Mouse (Mus musculus): Measurements from ENCODE around the gene Cstf2t.

DNA sequence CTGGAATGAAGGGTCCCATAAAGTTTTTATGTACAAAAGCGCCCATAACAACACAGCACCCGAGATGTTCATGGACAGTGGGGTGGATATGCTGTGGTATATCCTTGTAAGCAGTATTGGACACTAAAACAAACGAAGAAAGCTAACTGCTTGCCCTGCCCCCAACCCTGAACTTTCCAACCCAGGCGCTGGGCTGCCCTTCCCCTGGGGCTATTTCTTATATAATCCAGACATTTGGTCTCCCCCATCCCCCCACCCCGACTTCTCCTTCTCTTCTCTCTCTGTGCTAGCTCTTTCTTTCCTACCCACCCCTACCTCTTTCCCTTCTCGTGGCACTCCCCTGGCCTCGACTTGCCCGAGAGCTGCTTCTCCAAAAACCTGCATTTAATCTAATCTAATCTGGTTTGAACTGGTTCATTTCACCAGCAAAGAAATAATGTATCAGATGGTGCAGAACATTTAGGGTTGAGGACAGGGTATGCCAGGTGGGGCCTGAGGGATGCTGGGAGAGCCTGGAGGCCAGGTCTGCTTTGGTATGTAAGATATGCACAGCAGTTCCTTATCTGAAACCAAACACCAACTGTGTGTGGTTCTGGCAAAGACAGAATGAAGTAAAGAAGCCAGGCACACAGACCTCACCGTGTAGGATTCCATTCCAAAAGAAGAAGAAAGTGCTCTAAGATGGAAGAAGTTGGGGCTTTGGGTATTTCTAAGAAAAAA, 24.4 kb downstream of the Cstf2t start:
- TF ChIP-seq MAFK (IDR thresholded peaks at IDR 0.05; ENCODE audit: insufficient read depth, low read depth, low read length) = no peak
- TF ChIP-seq HCFC1 (IDR thresholded peaks at IDR 0.05; ENCODE audit: borderline replicate concordance, insufficient read depth, low read length) = no peak
- TF ChIP-seq ZNF384 (IDR thresholded peaks at IDR 0.05; ENCODE audit: low read depth, low read length) = 0 out of 2 replicates have a peak, but pooled peaks have one; percentile 19
